Mouse (Mus musculus): ENCODE results near the gene Adcy2. TPM values are rescaled to one million over a fixed set of nuclear protein-coding genes. Genes with fewer than 3 reads are reported as not detected.
A peak's percentile ranks its signal among the peaks of the same experiment; 100 is the strongest.

Gene Adcy2
- total RNA-seq, 2 experiments from 2014 or later, result 82.1 to 127 TPM

DNA sequence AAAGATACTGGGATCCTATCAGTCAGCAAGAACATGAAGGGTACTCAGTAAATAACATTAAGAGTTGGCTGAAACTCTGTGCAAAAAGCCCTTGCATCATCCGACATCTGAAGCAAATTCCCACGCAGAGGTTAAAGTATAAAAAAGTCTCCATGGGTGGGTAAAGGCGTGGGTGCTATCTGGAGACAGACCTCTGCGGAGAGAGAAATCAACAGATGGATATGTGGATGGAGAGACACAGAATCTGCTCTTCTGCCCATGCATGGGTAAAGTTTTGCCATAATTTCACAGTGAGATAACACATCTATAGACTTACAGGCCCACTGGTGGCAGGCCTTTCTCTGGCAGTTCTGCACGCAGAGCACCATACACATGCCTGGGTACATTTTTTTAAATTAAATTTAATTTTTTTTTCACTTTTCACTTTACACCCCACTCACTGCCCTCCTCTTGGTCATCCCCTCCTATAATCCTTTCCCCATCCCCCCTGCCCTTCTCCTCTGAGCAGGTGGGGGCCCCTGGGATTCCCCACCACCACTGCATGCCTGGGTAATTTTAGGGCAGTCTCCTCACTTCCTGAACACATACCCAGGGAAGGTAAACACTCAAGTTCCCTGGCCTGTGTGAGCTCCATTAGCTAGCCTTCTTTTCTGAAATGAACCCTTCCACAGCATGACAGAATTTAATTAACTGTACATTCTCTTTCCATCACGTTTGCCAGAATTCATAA lies 169.1 kb downstream of the Adcy2 start:
- DNase-seq (ENCODE audit: low spot score in 2 of 2), result peak in 1 of 2 experiments; percentile 51

DNA sequence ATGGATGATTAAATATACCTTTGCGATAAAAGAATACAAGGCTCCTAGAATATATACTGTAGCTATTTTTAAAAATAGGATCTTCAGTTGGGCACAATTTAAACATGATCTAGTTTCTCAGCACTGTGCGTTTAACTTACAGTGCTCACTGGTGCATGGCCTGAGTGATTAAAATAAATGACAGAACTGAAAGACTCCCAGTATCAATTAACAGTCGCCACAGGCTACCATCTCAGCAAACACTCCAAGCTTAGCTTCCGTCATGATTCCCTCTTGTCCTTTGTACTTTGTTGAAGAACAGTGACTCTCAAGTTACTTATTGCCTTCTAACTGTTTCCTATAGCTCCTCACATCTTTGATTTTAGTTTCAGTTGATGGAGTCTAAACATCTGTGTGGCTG lies 170.9 kb downstream of the Adcy2 start:
- DNase-seq (ENCODE audit: low spot score in 2 of 2), result no peak

DNA sequence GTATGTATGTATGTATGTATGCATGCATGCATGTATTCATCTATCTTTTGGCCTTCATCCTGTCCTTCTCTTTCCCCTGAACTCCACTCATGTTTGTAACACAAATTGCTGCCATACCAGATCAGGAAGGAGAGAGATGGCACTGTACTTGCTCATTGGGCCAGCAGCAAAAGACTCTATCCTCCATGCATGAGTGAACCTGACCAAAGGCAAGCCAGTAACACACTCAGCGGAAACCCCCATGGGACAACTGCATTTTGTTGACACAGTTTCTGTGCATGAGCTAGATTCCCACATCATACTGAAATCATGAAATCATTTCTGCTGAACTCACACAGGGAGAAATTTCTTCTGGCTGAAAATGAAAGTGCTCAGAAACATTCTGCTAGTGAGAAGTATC lies 172.9 kb downstream of the Adcy2 start:
- DNase-seq (ENCODE audit: low spot score in 2 of 2), result no peak

DNA sequence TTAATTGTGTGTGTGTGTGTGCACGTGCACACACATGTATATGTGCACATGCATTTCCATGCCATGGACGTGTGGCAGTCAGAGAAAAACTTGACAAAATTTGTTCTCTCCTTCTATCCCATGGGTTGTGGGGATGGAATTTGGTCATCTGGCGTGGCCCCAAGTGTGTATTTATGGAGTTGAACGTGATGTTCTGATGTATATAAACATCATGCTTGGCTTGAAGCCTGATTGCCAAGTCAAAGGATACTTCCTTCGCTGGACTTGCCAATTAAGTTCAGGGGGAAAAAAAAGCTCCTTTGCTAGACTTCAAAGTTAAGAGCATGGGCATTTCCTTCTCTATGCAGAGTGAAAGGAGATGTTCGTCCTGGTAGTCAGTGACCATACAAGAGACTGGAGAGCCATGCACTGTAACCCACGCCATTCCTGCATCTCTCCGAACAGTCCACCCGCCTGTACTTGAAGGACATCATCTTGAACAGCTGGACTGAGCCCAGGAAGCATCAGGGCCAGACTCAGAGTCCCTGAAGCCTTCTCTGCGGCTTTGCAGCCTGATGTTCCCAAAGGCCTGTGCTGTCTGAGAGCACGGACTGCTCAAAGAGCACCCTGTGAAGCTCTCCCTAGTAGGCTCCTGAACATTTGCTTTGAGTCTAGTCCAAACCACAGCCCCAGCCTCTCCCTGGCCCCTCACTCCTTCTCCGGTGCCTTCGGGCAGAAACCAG lies 178.3 kb downstream of the Adcy2 start:
- DNase-seq (ENCODE audit: low spot score in 2 of 2), result no peak

DNA sequence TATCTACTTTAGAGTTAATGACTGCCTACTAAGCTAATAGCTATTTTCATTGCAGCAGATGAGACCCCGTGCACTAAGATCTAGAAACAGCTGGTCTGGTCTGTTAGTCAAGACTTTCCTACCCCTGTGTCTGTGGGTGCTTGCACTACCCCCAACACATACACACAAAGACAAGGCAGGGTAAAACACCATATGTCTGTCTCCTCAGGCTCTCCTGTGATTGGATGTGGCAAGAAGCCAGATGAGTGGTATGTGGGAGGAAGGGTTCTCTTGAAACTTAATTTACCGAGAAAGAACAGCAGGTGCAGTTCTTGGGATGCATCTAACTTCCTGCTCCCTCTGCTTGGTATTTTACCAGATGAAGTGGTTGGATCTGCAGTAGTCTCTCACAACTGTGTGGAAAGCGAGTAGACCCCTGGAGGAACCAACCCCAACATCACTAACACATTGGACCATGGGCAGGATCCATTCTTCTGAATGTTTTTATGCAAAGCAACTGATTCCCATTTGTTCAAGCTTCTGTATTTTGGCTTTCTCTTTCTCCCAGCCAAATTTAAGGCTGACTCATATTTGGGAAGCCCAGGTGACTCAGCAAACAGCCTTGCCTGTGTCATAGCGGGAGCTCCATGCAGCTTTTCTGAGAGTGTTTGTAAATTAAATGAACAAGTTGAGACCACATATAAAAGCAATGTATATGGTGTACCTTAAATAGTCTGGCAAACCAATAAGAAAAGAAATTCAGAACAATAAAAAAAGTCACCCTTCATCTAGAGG lies 183.4 kb downstream of the Adcy2 start:
- peak; percentile 88 to 90 for DNase-seq (ENCODE audit: low spot score in 2 of 2)

DNA sequence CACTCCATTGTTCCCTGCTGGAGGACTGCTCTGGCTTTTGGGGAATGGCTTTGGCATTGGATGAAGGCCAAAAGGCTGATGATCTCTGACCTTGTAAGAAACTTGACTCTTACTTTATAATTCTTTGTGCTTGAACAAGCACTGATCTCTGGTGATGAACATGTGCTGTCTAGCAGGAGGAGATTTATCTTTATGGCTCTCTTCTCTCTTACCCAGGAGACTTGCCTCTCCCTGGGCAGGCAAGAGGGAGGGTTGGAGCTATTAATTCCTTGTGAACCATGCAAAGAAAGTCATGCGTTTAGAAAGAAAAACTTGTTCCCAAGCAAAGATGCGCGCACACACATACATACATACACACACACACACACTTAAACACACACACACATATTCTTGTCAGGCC lies 188.2 kb downstream of the Adcy2 start:
- DNase-seq (ENCODE audit: low spot score in 2 of 2), result no peak

DNA sequence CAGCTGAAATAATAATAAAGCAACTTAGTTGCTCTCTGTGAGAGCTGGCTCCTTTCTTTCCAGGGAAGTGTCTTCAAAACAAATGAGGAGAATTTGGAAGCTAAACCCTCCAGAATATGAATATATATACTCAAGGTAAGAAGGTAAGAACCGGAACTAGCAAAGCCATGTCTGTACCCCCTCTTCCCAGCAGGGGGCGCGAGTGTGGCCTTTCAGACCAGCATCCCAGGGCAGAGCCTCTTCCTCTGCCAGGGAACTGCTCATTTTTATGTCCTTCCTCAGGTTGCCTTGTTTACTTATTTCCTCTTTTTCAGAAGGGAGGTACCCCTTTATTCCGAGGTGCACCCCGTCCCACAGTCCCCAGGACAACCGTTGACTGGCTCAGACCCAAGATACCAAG lies 199.6 kb downstream of the Adcy2 start:
- peak in 1 of 2 experiments; percentile 35 for DNase-seq (ENCODE audit: low spot score in 2 of 2)

DNA sequence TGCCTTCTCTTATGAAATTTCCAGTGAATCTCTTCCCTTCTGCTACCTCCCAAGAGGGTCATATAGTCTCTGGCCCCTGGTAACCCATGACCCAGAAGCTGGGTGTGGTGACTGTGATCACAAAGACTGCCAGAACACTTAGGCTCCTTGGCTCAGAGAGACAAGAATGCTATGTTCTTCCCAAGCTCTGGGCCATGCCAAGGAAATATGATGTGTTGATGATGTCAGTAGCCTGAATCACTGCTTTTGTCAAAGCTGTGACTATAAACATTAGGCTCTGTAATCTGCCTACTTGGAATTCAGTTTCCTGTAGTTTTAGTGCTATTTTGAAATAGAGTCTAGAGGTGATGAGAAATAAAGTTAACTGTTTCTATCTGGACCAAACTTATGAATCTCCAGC lies 206.1 kb downstream of the Adcy2 start:
- DNase-seq (ENCODE audit: low spot score in 2 of 2), result no peak

DNA sequence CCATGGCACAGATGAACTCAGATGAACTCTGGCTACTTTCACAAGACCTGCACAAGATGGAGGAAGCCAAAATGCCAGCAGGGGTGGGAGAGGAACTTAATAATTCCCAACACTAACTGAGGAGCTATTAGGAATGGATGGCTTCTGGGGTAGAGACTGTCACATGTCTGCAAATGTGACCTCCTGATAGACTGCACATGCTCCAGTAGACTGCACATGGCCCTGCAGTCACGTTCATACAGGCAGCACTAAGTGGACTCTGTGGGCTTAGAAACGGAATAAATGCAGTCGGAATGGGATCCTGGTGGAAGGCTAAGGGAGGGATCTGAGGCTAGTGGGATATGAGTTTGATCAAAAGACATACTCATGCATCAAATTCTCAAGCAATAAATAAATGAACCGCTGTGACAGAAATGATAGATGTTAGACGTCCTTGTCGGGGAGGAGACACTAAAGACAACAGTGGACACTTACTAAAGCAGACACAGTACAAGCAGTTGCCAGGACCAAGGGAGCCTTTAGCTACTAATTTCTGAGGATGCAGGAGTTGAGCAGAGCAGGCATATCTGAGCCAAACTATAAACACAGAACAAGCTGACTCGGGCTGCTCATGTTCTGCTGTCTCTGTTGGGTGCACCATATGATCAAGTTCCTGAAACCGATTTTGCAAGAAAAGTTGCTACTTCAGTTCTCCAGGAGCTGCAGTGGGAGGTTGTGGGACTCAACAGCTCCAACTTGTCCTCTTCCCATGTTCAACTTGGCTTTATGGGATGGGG lies 211.9 kb downstream of the Adcy2 start:
- DNase-seq (ENCODE audit: low spot score in 2 of 2), result no peak

DNA sequence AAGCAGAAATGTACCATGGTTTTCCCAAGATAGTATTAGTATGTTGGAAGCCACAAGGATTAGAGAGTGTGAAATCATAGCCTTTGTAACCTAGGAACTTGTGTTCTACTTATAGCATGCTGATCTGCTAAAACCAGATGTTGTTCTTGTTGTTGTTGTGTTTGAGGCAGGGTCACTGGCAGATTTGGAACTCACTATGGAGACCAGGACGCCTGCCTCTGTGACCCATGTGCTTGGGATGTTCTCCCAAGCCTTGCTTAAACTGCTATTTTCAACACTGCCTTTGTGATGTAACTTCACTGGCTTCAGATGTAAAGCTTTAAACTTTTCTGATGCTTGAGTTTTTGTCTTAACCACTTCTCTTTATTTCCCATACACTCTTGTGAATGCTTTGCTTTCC lies 216.2 kb downstream of the Adcy2 start:
- no peak for DNase-seq (ENCODE audit: low spot score in 2 of 2)

DNA sequence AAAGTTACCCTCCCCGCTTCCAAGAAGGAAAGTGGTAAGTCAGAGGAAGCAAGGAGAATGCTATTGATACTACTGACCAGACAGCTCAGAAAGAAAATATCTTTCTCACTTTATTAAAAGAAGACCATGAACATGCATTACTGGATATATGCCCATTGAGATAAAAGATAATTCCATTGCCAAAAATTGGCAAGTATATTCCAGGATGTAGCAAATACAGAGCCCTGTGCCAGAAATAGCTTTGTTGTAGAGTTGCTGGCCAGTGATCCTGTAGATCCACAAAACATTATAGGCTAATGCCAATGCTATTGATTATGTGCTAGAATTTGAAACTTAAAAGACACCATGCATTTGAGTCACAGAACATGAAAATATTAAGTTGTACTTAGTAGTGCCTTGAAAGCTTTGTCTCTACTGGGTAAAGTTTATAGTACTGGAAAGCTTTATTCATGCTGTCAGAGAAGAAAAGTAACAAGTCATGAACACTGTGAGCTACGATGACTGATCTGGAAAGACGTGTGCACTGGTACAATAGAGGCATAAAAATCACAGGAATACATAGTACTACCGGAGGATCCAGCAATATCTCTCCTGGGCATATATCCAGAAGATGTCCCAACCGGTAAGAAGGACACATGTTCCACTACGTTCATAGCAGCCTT lies 221.2 kb downstream of the Adcy2 start:
- DNase-seq (ENCODE audit: low spot score in 2 of 2), result no peak

DNA sequence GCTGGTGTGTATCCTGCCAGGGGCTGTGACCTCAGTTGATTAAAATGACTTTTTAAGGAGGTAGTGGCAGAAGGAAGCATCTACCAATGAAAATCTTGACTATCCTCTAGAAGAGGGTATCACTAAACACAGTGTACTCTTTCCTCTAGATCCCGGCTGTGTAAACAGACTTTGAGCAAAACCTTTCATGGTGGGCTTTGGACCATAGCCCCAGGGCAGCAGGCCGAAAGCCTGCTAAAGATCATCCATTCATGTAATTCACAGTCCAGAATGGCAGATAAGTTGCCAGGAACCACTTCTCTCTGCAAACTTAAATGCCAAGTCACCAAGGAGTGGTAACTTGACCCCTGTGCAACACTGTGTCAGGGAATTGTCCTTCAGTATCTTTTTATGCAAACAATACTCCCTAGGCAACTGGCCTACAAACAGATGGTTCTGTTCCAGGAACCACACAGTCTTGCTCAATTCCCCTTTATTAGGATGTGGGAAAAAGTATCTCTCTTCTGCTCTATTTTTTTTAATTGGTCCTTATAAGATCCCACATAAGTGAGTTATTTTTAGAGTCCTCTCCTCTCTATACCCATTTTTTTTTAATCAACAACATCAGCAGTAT lies 225.6 kb downstream of the Adcy2 start:
- no peak for DNase-seq (ENCODE audit: low spot score in 2 of 2)

DNA sequence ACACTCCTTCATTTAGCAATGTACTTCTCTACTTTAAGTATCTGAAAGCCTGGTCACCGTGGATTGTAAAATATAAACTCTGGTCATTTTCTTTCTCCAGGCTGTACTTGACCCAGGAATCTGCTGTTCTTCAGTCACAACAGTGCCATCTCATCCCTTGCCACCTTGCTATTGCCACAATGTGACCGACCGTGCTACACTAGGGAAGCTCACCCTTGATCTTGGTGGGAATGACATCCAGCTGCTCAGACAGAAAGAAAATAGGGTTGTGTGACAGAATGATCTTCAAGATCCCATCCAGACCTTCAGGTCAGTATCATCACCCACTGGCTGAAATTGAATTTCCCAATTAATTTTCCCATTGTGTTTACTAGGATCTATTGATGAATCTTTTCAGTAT lies 230.8 kb downstream of the Adcy2 start:
- no peak for DNase-seq (ENCODE audit: low spot score in 2 of 2)

DNA sequence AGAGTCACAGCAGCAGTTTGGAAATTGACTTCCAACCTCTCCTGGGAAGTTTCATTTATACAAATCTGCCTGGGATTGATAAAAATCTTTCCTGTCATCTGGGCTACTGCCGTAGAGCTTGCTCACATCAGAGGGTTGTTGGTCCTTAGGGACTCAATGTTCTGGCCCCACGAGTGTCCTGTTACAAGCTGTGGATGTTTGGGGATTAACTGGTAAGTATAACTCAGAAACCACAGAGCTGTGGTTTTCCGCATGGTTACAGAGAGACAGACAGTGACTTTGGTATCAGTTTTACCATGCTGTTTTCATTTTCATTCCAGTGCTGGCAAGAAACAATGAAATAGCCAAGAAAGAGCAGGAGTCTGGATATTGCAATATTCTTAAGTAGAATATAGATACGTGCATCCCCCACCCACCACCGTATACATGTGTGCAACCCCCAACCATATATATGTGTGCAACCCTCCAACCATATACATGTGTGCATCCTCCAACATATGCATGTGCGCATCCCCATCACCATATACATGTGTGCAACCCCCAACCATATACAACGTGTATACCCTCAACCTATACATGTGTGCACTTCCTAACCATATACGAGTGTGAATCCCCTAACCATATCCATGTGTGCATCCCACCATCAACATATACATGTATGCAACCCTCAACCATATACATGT lies 233.3 kb downstream of the Adcy2 start:
- no peak for DNase-seq (ENCODE audit: low spot score in 2 of 2)

DNA sequence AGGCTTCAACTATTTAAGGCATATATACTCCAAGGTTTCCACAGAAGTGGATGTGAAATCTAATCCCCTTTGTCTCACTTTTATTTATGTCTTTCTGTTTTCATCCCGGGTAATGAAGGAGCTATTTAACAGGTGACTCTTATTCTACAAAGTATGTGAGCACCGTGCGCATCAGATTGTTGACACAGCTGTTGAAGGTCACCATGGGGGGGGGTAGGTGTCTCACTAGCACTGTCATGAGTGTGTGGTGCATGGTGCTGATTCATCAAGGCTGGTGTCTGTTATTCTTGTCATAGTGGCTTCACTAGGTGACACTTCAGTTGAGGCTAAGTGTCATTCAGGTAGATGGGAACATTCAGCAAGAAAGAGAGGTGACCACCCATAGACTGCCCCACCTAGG lies 234.7 kb downstream of the Adcy2 start:
- no peak for DNase-seq (ENCODE audit: low spot score in 2 of 2)

DNA sequence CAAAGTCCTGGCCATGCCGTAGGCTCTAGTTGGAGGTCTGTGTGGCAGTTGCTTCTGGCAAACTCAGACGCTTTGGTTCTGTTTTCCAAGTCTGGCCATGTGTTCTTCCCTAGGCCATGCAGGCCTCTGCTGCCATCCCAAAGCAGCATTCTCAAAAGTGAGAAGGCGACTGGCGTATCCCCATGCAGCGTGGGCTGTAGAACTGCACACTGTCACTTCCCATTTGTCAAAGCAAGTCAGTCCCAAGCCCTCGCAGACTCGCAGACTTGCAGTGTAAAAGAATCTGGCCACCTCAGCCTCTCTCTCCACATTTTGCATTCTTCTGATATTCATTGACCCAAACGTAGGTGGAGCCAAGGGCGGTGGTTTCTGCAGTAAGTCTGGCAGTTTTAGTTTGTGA lies 249.5 kb downstream of the Adcy2 start:
- peak; percentile 53 to 74 for DNase-seq (ENCODE audit: low spot score in 2 of 2)

DNA sequence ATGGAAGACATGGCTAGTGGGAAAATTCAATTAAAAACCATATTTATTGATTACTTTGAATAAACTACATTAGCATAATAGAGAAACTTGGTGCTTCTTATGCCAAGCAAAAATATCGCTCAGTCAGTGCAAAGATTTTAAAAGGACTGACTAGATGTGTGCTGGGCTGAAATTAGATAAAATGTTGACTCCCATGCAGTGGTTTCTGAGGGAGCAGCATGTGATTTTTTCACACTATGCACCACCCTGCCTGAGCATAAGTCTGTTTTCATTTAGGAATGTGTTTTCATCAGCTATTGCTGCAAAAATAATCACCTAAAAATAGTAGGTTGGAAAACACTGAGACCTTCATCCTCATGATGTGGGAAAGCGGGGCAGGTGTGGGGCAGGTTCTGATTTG lies 250.0 kb downstream of the Adcy2 start:
- DNase-seq (ENCODE audit: low spot score in 2 of 2), result no peak

DNA sequence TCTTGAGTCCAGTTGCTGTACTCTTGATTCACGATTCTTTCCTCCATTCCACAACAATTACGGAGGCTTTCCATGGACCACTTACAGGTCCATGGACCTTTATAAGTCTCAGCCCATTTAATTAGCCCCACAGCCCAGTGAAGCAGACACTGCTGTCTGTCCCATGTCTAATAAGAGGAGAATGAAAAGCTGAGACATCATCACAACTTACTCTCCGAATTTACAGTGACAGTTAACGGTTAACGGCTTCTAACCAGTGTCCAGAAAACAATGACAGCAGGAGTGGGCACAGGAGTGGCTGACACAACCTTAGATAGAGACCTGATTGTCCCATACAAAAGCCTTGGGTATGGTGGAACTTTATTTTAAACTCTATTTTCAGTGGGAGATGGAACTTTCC lies 253.9 kb downstream of the Adcy2 start:
- no peak for DNase-seq (ENCODE audit: low spot score in 2 of 2)

DNA sequence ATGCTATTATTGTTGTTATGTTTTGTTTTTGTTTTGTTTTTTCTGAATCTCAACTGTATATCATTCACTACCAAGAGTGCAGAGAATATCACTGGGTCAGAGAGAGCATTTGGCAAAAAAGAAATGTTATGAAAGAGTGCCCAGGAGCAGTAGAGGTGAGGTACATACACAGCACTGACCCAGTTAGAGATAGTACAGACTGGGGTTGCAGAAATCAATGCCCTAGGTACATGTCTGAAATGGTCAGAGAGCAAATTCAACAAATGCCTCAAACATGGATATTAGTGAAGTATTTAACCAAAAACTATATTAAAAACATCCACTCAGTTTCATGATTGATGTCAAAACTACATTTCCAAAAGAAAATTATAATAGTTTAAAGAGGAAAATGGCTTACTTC lies 286.7 kb downstream of the Adcy2 start:
- no peak for DNase-seq (ENCODE audit: low spot score in 2 of 2)

DNA sequence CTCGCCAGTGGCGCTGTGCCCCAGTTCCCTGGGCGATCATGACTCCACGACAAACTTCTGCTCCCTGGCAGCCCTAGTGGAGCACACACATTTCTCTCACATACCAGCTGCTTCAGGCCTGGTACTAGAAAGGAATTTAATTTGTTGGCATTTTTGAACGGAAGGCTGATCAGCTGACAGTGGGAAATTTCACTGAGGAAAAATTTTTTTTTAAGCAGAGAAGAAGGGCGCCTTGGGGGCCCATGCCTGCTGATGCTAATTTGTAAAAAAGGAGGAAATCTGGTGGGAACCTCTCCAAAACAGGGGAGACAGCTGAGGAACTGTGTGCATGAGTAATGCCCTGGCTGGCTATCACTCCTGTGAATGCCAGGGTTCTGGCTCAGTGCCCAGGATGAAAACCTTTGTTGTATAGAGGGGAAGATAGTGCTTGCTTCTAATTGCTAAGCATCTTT lies 292.0 kb downstream of the Adcy2 start:
- peak; percentile 69 to 72 for DNase-seq (ENCODE audit: low spot score in 2 of 2)

Data from left cerebral cortex, adult 18-20 months (tissue).